Mouse (Mus musculus) kidney, postnatal 25 days (tissue): ENCODE data around the gene 2610028H24Rik.

Source experiments
- DNase-seq, 2 experiments: peaks; one replicate each; pipeline ENCODE4 v3.0.0; 2021; ENCODE audit warnings: mixed read lengths in 2 of 2

The 2610028H24Rik gene

GRCm38 (mm10) chr10:76493527-76493926 is 44.6 kb downstream of the 2610028H24Rik start:
- DNase-seq = no peak

GRCm38 (mm10) chr10:76495501-76495900 is 46.6 kb downstream of the 2610028H24Rik start:
- no peak for DNase-seq

GRCm38 (mm10) chr10:76496366-76496765 is 47.5 kb downstream of the 2610028H24Rik start:
- DNase-seq = no peak

- DNase-seq = no peak
Observed at GRCm38 (mm10) chr10:76497522-76497921, 48.6 kb downstream of the 2610028H24Rik start.

GRCm38 (mm10) chr10:76504271-76504943 is 55.5 kb downstream of the 2610028H24Rik start:
- no peak for DNase-seq

GRCm38 (mm10) chr10:76505865-76506264 is 57.0 kb downstream of the 2610028H24Rik start:
- DNase-seq = no peak
